Mouse (Mus musculus) right cerebral cortex, adult 18-20 months (tissue): ENCODE data around the gene Guk1.

Source experiments
- DNase-seq: peaks from one replicate; pipeline ENCODE4 v3.0.0; 2022; ENCODE audit warnings: mixed read lengths

The Guk1 gene

GRCm38 (mm10) chr11:59162443-59163254, 29.4 kb downstream of the Guk1 start:
- DNase-seq: no peak

- DNase-seq: no peak
Observed at GRCm38 (mm10) chr11:59161398-59161797, 30.6 kb downstream of the Guk1 start.

GRCm38 (mm10) chr11:59159558-59159957, 32.5 kb downstream of the Guk1 start:
- no peak for DNase-seq

- DNase-seq: no peak
Observed at GRCm38 (mm10) chr11:59159099-59159498, 32.9 kb downstream of the Guk1 start.

GRCm38 (mm10) chr11:59155900-59156299, 36.1 kb downstream of the Guk1 start:
- no peak for DNase-seq

- no peak for DNase-seq
Observed at GRCm38 (mm10) chr11:59154220-59154619, 37.8 kb downstream of the Guk1 start.

GRCm38 (mm10) chr11:59151729-59152128, 40.3 kb downstream of the Guk1 start:
- no peak for DNase-seq

- no peak for DNase-seq
Observed at GRCm38 (mm10) chr11:59149302-59149701, 42.7 kb downstream of the Guk1 start.

GRCm38 (mm10) chr11:59142962-59143361, 49.0 kb downstream of the Guk1 start:
- DNase-seq: no peak

- no peak for DNase-seq
Observed at GRCm38 (mm10) chr11:59141772-59142370, 50.1 kb downstream of the Guk1 start.

GRCm38 (mm10) chr11:59138537-59139486, 53.2 kb downstream of the Guk1 start:
- no peak for DNase-seq

- DNase-seq: no peak
Observed at GRCm38 (mm10) chr11:59136994-59137706, 54.9 kb downstream of the Guk1 start.

GRCm38 (mm10) chr11:59135904-59136452, 56.0 kb downstream of the Guk1 start, which contains the start of gene Obscn:
Obscn (minus strand) TSS chr11:59136402.
- DNase-seq: no peak

GRCm38 (mm10) chr11:59135051-59135820, 56.8 kb downstream of the Guk1 start:
- no peak for DNase-seq

GRCm38 (mm10) chr11:59134373-59134997, 57.5 kb downstream of the Guk1 start:
- no peak for DNase-seq
